Mouse (Mus musculus) neural tube, embryonic 15.5 days (tissue): ENCODE measurements at regions not wholly inside any gene's neighbourhood (a gene's known extent, or its start where the extent isn't known, plus 50 kb on each side); places are given as distances from the start of the nearest gene placed in this dataset.

Experiments used
- ATAC-seq: fragments of 200-750 bp; cut with Nextera tagmentation; 2 replicates; pipeline ENCODE4 v1.8.0; 2017; ENCODE audit warnings: mild to moderate bottlenecking, moderate TSS enrichment, moderate library complexity; ENCODE audit not compliant: low FRiP score
- H3K27ac ChIP-seq: fragments of 300-500 bp; sonication (generic); replicated peaks from 2 replicates; pipeline ENCODE4 v1.5.1; 2015; ENCODE audit warnings: mild to moderate bottlenecking, inconsistent platforms
- H3K27me3 ChIP-seq: fragments of 300-500 bp; sonication (generic); replicated peaks from 2 replicates; pipeline ENCODE4 v1.6.1; 2015; ENCODE audit warnings: inconsistent platforms
- H3K36me3 ChIP-seq: fragments of 300-500 bp; sonication (generic); 2 replicates; pipeline ENCODE4 v1.6.1; 2015; ENCODE audit warnings: inconsistent platforms
- H3K4me1 ChIP-seq: fragments of 300-500 bp; sonication (generic); 2 replicates; pipeline ENCODE4 v1.6.1; 2015; ENCODE audit warnings: inconsistent platforms
- H3K4me2 ChIP-seq: fragments of 300-500 bp; sonication (generic); 2 replicates; pipeline ENCODE4 v1.6.1; 2015; ENCODE audit warnings: inconsistent platforms, mild to moderate bottlenecking, moderate library complexity
- H3K4me3 ChIP-seq: fragments of 300-500 bp; sonication (generic); replicated peaks from 2 replicates; pipeline ENCODE4 v1.5.1; 2015; ENCODE audit warnings: mild to moderate bottlenecking, inconsistent platforms
- H3K9ac ChIP-seq: fragments of 300-500 bp; sonication (generic); replicated peaks from 2 replicates; pipeline ENCODE4 v1.6.1; 2015; ENCODE audit warnings: mild to moderate bottlenecking, inconsistent platforms
- H3K9me3 ChIP-seq: fragments of 300-500 bp; sonication (generic); replicated peaks from 2 replicates; pipeline ENCODE4 v1.6.1; 2016; ENCODE audit warnings: inconsistent platforms
- WGBS: fragments of 180-500 bp; shearing (Covaris S2); methylation state at CpG from one replicate; pipeline ENCODE4 v1.1.7; 2015; ENCODE audit warnings: mixed read lengths; 5-methylcytosine and 5-hydroxymethylcytosine counted together

DNA sequence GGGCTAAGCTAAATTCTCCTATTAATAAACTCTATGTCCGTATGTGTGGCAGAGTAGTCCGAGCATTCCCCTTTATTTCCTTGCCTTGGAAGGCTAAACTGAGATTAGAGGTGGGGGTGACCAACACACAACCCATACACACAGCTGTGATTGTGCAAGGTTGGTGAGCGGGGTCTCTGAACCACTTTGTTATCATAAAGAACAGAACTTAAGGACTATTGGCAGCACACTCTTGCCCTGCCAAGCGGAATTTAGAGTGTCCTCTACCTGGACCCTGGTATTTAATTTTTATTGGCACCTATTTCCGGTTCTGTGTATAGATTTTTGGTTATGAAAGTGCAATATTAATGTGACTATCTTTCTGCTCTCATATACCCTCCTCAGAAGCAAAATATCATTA is 109.7 kb upstream of the Six2 start:
- H3K27ac ChIP-seq, result no peak overlapping the region

DNA sequence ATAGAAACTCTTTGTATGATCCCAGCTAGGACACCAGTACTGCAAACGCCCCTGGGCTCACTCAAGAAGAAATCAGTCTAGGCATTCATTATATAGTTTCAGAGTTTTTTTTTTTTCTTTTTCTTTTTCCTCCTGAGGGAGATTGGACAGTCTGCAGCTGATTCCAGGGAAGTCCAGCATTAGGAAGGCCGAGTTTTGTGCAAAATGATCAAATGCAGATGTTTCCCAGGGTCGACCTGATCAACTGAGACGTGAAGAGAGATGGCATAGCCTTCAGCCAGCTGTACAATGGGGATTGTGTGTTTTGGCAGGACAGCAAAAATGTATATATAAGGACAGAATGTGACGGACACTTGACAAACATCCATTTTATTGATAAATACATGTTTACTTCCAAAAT is 107.7 kb upstream of the Six2 start:
- Histone ChIP-seq H3K27ac (no peak overlapping the region), H3K4me2 (no peak overlapping the region), H3K9ac (no peak overlapping the region), H3K4me3 (no peak overlapping the region), H3K4me1 (peaks cover 20% of the 10 kb centered on the region), H3K27me3 (peaks cover 41% of the 10 kb centered on the region), H3K9me3 (no peaks in the 10 kb centered on the region), H3K36me3 (no peaks in the 10 kb centered on the region)
- no peak for ATAC-seq
- WGBS, result 77% methylated on average over 5 of the region's 5 CpGs

More for the DNA sequence above, 109.7 kb upstream of the Six2 start:
- peaks cover 55% of the 10 kb centered on the region for H3K27me3 ChIP-seq
- H3K9me3 ChIP-seq, result no peaks in the 10 kb centered on the region
- 76% methylated on average over 5 of the region's 5 CpGs for WGBS
- H3K9ac ChIP-seq, result no peak overlapping the region
- no peak overlapping the region for H3K4me3 ChIP-seq
- no peak overlapping the region for H3K4me2 ChIP-seq
- no peaks in the 10 kb centered on the region for H3K36me3 ChIP-seq
- H3K4me1 ChIP-seq, result peaks cover 21% of the 10 kb centered on the region
- ATAC-seq, result no peak

DNA sequence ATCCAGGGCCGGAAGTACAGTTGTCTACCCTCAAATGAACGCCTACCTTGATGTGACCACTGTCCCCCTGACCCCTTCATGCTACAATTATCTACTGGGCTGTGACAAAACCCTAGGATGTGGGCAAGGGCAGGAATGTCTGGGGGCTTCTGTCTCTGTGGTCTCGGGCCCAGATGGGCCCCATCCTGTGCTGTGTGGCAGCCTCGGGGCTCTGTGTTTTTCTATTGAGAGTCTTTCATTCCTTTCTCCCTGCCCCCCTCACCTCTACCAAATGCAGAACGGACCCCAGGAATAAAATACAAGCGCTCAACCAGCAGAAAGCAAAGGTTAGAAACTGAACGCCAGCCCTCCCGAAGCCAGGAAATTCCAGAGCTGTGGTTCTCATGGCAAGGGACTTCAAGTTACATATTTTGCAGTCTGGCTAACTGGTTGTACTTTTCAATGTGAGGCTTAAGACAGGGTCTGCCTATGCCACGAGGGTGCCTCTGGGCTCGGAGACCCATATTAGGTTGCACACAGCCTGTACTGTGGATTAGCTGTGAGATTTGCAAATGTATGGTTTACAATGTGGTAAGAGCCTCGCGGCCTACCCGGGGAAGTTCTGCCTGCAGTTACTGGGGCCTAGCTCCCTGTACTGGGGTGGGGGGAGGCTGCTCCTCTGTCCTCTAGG is 97.7 kb upstream of the Six2 start:
- no peak overlapping the region for H3K27ac ChIP-seq
- H3K27me3 ChIP-seq, result no peaks in the 10 kb centered on the region
- no peaks in the 10 kb centered on the region for H3K36me3 ChIP-seq
- H3K4me2 ChIP-seq, result no peak overlapping the region
- H3K4me3 ChIP-seq, result no peak overlapping the region
- WGBS, result 53% methylated on average over 13 of the region's 13 CpGs
- no peaks in the 10 kb centered on the region for H3K4me1 ChIP-seq
- H3K9me3 ChIP-seq, result no peaks in the 10 kb centered on the region
- ATAC-seq, result no peak
- H3K9ac ChIP-seq, result no peak overlapping the region

DNA sequence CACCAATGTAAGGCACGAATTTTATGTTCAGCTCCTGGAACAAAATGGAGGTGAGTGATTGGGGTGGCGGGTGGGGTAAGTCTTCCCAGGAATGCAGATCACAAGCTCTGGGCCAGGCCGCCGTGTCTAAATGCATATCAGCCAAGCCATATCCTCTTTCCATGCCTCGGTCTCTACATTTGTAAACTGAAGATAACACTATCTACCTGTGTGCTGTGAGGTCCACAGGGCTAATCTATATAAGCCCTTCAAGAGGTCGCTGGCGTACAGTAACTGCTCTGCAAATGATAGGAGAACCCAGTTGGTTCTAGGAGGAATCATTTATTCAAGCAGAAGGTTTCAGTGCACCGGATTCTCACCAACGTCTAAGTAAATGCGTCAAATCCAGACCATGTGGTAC is 92.4 kb upstream of the Six2 start:
- Histone ChIP-seq H3K9me3 (no peaks in the 10 kb centered on the region), H3K9ac (no peak overlapping the region), H3K27ac (no peak overlapping the region), H3K4me2 (no peak overlapping the region), H3K4me3 (no peak overlapping the region), H3K4me1 (peaks cover 3% of the 10 kb centered on the region; the same call in 1 of the 2 replicates), H3K27me3 (no peaks in the 10 kb centered on the region), H3K36me3 (no peaks in the 10 kb centered on the region)
- WGBS, result 94% methylated on average over 10 of the region's 10 CpGs
- ATAC-seq, result no peak

DNA sequence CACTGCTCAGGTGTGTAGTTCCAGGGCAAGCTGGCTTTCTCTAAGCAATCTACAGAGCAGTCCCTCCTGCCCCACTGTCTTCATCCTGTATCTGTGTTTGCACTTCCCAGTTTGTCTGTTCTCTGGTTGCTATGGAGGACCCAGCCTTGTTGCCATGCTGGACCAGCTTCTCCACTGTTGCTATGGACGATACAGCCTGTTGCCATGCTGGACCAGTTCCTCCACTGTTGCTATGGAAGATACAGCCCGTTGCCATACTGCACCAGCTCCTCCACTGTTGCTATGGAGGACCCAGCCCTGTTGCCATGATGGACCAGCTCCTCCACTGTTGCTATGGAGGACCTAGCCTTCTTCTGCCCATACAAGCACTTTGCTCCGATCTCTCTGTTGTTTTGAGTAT is 88.8 kb upstream of the Six2 start:
- Histone ChIP-seq H3K36me3 (no peaks in the 10 kb centered on the region), H3K4me2 (no peak overlapping the region), H3K27me3 (no peaks in the 10 kb centered on the region), H3K27ac (no peak overlapping the region), H3K9ac (no peak overlapping the region), H3K4me3 (no peak overlapping the region), H3K9me3 (no peaks in the 10 kb centered on the region), H3K4me1 (peaks cover 3% of the 10 kb centered on the region; the same call in 1 of the 2 replicates)
- WGBS, result 47% methylated on average over 3 of the region's 3 CpGs
- peak; percentile 96 for ATAC-seq

DNA sequence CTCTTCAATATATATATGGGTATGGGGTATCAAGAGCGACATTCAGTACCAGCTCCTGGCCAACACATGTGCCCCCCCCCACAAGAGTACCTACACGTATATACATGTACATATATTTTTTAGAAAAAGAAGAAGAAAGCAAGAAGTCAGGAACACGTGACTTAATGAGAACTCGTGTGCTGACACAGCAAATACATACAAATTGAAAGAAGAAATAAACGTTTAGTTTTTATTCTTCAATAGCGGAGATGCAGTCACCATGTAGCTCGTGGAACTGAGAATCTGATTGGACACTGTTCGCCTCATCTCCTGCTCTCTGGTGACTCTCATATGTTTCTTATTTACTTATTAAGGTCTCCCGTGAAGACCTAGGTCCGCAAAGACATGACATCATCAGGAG is 80.3 kb upstream of the Six2 start:
- no peak for ATAC-seq

DNA sequence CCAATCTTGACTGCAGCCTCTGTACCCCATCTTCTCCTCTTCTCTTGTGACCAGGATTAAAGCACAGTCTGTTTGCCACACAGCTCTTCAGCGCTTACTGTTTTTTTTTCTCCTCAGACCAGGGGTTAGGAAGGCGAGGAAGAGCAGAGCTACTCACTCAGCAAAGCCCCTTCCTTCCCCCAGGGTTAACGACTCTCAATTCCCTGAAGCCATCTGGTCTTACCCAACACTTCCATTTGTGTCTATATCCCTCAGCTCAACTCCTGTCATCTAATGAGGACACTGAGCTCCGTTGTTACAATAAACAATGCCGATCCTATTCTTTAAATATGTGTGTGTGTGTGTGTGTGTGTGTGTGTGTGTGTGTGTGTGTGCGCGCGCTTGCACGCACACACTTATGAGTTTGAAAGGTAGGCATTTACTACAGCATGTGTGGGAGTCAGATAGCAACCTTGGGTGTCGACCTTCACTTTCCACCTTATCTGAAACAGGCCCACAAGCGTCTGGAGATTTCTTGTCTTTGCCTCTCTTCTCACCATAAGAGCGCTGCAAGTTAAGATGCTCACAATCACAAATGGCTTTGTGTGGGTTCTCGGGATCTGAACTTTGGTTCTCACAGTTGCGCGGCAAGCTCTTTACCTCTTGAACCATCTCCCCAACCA is 79.3 kb upstream of the Six2 start:
- no peak overlapping the region for H3K4me3 ChIP-seq
- no peak for ATAC-seq
- H3K4me1 ChIP-seq, result no peaks in the 10 kb centered on the region
- H3K27ac ChIP-seq, result no peak overlapping the region
- H3K4me2 ChIP-seq, result no peak overlapping the region
- H3K9ac ChIP-seq, result no peak overlapping the region
- no peaks in the 10 kb centered on the region for H3K36me3 ChIP-seq
- H3K27me3 ChIP-seq, result no peaks in the 10 kb centered on the region
- WGBS, result 85% methylated on average over 15 of the region's 15 CpGs
- H3K9me3 ChIP-seq, result no peaks in the 10 kb centered on the region; the same call in 1 of the 2 replicates

More for the DNA sequence above, 80.3 kb upstream of the Six2 start:
- WGBS, result 92% methylated on average over 10 of the region's 10 CpGs
- Histone ChIP-seq H3K27me3 (no peaks in the 10 kb centered on the region), H3K4me1 (no peaks in the 10 kb centered on the region), H3K36me3 (no peaks in the 10 kb centered on the region), H3K4me3 (no peak overlapping the region), H3K4me2 (no peak overlapping the region), H3K27ac (no peak overlapping the region), H3K9ac (no peak overlapping the region), H3K9me3 (no peaks in the 10 kb centered on the region)

DNA sequence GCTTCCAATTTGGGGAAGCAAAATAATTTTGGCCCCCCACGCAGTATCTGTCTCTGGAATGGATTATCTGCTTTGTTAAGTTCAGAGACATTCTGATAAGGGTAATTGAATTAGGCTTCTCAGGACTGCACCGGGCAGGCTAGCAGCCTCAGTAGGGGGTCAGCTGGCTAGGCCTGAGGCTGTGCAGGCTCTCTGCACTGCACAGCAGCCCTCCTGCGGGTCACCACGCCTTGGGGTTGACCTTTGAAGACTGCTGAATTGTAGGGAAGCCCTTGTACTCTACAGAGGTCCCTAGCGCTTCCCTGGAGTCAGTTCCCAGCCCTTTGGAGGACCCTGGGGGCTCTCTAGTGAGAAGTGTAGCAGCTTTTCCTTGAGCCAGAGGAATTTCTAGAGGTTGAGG is 78.5 kb upstream of the Six2 start:
- Histone ChIP-seq H3K9ac (no peak overlapping the region), H3K4me2 (no peak overlapping the region), H3K27me3 (no peaks in the 10 kb centered on the region), H3K4me3 (no peak overlapping the region), H3K27ac (no peak overlapping the region), H3K9me3 (peaks cover 3% of the 10 kb centered on the region; the same call in 1 of the 2 replicates), H3K4me1 (no peaks in the 10 kb centered on the region), H3K36me3 (no peaks in the 10 kb centered on the region)
- 23% methylated on average over 5 of the region's 5 CpGs for WGBS
- ATAC-seq, result no peak

DNA sequence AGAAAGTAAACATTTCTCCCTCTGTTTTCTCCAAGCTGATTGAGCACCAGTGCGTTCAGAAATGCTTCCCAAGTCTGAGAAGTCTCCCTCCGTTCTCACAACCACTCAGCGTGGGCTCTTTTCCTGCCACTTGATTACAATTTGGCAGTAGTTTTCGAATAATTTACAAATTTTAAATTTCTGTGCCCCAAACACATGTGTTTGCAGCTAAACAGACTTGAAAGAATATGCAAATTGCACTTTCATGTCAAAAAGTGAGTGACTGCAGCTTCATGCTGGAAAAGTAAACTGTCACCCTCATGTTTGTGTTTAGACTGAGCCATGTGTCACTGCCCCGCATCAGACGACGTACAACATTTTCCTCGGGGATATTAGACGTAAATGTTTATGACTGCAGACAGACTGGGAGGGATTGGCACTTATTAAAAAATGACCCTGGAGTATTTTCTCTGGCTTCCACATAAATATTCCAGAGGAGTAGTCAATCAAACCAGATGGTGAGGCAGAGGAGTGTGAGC is 70.6 kb upstream of the Six2 start:
- Histone ChIP-seq H3K4me1 (peaks cover 3% of the 10 kb centered on the region; the same call in 1 of the 2 replicates), H3K9me3 (peaks cover 3% of the 10 kb centered on the region; the same call in 1 of the 2 replicates), H3K9ac (no peak overlapping the region), H3K27ac (no peak overlapping the region), H3K4me3 (no peak overlapping the region), H3K36me3 (no peaks in the 10 kb centered on the region), H3K4me2 (no peak overlapping the region), H3K27me3 (no peaks in the 10 kb centered on the region)
- 45% methylated on average over 9 of the region's 9 CpGs for WGBS
- no peak for ATAC-seq

DNA sequence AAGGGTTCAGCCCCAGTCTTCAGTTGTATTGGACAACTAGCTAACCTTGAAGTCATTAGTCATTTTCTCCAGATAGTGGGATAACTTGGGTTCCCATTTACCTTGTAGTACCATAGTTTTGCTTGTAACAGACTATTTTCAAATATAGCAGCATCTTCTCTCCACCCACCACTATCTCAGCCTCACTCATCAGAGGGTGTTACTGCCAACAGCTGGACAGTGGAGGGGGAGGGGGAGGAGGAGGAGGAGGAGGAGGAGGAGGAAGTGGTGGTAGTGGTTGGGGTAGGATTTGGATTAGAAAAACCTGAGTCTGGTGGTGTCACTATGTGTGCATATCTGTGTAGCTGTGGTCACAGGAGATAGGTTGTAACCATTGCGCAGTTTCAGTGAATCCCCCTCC is 69.6 kb upstream of the Six2 start:
- H3K36me3 ChIP-seq, result no peaks in the 10 kb centered on the region
- 100% methylated on average over 1 of the region's 1 CpGs for WGBS
- no peak overlapping the region for H3K9ac ChIP-seq
- H3K4me3 ChIP-seq, result no peak overlapping the region
- H3K4me2 ChIP-seq, result no peak overlapping the region
- peaks cover 3% of the 10 kb centered on the region; the same call in 1 of the 2 replicates for H3K9me3 ChIP-seq
- no peak for ATAC-seq
- H3K27ac ChIP-seq, result no peak overlapping the region
- no peaks in the 10 kb centered on the region for H3K27me3 ChIP-seq
- peaks cover 3% of the 10 kb centered on the region; the same call in 1 of the 2 replicates for H3K4me1 ChIP-seq

DNA sequence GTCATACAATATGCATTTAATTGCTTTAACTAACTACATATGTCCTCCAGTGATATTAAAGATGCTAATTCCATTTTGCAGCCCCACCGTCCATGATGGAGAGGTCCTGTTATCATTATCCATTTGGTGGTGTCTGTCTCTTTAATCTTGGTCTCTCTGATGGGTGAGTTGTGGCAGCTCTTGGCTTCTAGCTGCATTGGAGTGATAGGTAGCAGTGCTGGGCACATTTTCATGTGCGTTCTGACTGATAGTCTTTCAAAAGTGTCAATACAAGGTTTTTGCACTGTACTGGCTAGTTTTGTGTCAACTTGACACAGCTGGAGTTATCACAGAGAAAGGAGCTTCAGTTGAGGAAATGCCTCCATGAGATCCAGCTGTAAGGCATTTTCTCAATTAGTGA is 67.5 kb upstream of the Six2 start:
- no peak for ATAC-seq
- WGBS, result 78% methylated on average over 2 of the region's 2 CpGs
- no peak overlapping the region for H3K4me2 ChIP-seq

DNA sequence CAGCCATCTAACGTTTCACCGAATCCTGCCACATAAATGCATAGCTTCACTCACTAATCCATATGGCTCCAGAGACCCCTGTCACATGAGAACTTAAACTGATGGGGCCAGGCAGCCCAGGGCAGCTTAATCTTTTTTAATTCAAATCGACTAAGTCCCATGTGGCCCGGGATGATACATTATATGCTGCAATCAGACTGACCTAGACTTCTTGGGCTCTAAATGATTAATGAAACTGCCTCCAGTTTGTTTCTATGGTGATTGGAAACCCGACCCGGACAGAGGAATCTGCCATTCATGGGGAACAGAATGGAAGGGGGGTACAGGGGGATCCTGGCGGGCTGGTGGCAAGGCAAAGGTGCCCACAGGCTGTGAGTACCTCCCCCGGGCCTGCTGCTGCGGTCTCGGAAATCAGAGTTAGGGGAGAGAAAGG is 60.6 kb upstream of the Six2 start:
- H3K36me3 ChIP-seq, result no peaks in the 10 kb centered on the region
- H3K9ac ChIP-seq, result no peak overlapping the region
- H3K4me1 ChIP-seq, result peaks cover 17% of the 10 kb centered on the region
- 3% methylated on average over 10 of the region's 10 CpGs for WGBS
- H3K9me3 ChIP-seq, result no peaks in the 10 kb centered on the region
- H3K27me3 ChIP-seq, result peaks cover 21% of the 10 kb centered on the region
- no peak overlapping the region for H3K27ac ChIP-seq
- H3K4me2 ChIP-seq, result peak overlapping the region; percentile 49
- ATAC-seq, result peak; percentile 17; the same call in 1 of the 2 replicates
- 0 out of 2 replicates have a peak overlapping the region, but pooled peaks have one; percentile 9 for H3K4me3 ChIP-seq

More for the DNA sequence above, 67.5 kb upstream of the Six2 start:
- H3K27me3 ChIP-seq, result peaks cover under 1% of the 10 kb centered on the region; the same call in 1 of the 2 replicates
- no peaks in the 10 kb centered on the region for H3K9me3 ChIP-seq
- no peak overlapping the region for H3K9ac ChIP-seq
- no peak overlapping the region for H3K4me3 ChIP-seq
- peaks cover 3% of the 10 kb centered on the region; the same call in 1 of the 2 replicates for H3K4me1 ChIP-seq
- no peaks in the 10 kb centered on the region for H3K36me3 ChIP-seq
- H3K27ac ChIP-seq, result no peak overlapping the region
